Mouse (Mus musculus): Measurements from ENCODE around the gene Pja2. TPM values are rescaled to one million over a fixed set of nuclear protein-coding genes. Genes with fewer than 3 reads are reported as not detected.

Pja2 gene
- 353 TPM for polyA plus RNA-seq (2015; fragmentation: Illumina TruSeq; extraction: RNeasy Lipid Tissue Mini Kit (QIAGEN cat#74804); ENCODE audit: low read depth, low replicate concordance)

GRCm38 (mm10) chr17:64331898-64332769, at the start of gene Pja2:
Gene Pja2, minus strand, starts transcription at chr17:64331916.

